Mouse (Mus musculus) adrenal gland, postnatal 36 days (tissue): ENCODE results near the gene Whrn. TPM values are rescaled to one million over a fixed set of nuclear protein-coding genes. Genes with fewer than 3 reads are reported as not detected.

Source experiments
- DNase-seq, 2 experiments: peaks; one replicate each; pipeline ENCODE4 v3.0.0; 2021; ENCODE audit warnings: mixed read lengths in 1 of 2
- total RNA-seq, 2 experiments: library from RNA; stranded (reverse); gene quantifications; 2 replicates each; pipeline ENCODE4 v1.2.3; 2021

The Whrn gene
- total RNA-seq, 2 experiments from 2014 or later = 33.5 to 59.9 TPM

DNA sequence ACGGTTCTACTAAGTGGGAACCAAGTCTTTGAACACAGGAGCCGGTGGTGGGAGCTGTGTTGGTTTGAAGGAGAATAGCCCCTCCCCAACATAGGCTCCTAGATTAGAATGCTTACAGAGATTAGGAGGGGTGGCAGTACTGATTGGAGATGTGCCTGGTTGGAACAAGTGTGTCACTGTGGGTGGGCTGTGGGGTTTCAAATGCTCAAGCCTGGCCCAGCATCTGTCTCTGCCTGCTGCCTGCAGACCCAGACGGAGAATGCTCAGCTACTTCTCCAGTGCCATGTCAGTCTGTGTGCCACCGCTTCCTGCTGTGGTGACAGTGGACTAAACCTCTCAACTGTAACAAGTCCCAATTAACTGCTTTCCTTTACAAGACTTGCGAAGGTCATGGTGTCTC lies 45.2 kb downstream of the Whrn start:
- no peak for DNase-seq

DNA sequence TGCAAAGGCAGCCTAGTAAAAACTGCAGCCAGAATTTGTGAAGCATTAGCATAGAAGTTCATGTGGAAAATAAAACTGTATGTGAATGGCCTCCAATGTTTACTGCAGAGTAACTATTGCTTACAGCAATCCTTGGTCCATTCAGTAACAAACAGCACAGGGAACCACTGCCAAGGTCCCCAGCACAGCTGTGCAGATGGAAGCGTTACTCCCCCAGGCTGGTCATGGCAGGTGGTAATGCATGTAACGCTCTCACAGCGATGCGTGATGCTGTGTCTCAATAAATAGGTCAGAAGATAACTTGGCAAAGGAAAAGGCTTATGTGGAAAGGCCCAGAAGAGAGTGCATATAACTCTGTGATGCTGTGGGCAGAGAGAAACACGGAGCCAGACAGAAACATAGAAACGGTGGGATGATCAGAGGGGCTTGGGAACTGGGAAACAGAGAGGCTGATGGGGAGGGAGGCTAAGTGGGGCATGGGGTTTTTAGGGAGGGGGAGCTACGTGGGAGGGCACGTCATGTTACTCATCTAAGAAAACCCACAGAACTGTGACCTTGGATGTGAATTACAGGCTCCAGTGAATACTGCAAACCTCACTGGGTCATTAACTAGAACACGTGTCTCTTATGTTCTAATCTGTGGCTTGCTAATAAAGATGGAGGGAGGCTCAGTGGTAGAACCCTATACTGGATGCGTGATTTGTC lies 51.3 kb downstream of the Whrn start:
- DNase-seq = no peak

DNA sequence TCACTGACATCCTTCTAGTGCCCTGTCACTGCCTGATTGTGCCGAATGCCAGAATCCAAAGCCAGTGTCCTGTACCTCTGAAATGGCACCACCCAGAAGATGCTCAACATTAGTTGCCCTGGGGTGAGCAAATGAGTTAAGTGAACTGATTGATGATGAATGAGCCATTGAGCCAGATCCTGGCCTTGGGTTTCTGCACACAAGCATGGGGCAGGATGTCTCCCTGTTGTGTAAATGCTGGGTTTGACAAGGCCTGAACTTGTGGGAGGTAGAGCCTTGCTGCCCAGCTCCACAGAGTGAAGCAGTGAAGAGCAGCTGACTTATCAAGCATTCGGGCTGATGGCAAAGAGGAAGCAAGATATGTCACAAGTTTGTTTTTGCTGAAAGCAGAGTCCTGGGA lies 52.7 kb downstream of the Whrn start:
- DNase-seq = peak; percentile 29 to 51

DNA sequence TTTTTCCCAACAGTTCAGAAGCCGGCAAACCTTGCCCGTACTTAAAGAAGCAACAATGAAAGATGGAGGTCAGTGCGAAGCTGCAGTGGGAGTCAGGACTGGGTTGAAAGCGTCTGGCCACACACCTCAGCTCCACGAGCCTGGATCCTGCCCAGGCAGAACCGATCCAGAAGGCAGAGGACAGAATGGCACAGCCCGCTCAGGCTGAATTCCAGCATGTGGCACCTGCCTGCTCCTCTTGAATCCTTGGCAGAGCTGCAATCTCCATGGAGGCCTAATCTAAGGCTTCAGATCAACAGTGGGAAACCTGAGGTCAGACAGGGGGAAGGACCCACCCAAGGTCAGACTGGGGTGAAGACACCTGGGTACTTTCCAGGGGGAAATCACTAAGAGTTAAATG lies 54.2 kb downstream of the Whrn start:
- no peak for DNase-seq

DNA sequence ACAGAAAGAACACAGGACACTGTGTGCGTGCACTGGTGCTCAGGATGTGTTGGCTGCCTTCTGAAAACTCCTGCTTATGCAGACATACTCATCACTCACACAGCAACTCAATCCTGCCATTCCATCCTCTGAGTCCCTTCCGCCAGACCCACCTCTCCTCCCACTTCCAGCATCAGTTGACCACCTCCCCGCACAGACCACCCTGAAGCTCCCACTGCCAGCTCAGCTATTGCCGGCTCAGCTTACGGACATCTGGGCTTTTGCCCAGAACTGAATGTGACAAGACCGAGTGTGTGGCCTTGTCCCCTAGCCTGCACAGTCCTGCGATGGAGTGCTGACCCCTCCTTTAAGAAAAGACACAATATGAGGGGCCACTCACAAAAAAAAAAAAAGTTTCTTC lies 55.5 kb downstream of the Whrn start:
- peak; percentile 36 to 43 for DNase-seq

DNA sequence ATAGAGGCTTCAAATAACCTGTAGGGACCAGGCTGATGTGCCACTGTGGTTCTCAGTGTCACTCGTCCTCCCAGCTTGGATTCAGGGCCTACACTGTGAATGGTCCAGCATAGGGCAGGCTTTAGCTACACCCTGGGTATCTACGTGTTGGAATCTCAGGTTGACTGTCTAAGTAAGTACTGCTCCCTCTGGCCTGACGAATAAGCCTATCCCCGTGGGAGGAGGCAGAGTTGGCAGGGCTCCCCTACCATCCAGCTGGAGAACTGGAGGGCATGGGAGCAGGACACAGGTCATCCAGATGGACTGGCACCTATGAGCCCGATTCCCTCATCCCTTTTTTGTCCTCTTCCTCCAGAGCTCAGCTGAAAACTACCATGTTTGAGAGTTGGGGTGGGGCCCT lies 57.8 kb downstream of the Whrn start:
- no peak for DNase-seq

DNA sequence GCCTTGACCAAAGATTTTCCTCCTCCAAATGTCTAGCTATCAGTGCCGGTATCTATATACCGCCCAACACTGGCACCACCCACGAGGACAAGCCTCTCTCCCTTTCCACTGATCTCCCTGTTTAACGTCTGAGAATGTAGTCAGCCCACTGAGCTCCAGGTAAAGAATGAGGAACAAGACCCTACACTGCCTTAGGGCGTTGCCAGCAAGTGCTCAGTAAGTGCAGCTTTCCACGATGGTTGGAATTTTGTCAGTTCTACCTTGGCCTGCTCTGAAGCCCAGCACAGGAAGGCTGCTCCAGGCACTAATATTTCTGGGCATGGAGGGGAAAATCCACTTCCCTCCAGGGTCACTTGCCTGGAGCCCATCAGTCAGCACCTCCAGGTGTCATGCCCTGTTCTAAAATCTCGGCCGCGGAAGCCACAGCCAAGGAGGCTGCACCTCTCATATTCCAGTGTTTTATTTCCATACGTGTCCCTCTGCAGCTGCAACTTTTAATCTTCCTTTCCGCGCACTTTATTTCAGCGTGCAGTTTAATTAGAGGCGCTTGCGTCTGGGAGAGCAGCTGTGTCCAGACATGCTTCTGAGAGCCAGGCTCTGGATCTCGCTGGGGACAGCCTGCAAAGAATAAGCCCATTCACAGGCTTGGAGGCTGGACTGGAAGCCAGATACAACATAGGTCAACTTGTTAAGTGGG lies 58.5 kb downstream of the Whrn start:
- no peak for DNase-seq

DNA sequence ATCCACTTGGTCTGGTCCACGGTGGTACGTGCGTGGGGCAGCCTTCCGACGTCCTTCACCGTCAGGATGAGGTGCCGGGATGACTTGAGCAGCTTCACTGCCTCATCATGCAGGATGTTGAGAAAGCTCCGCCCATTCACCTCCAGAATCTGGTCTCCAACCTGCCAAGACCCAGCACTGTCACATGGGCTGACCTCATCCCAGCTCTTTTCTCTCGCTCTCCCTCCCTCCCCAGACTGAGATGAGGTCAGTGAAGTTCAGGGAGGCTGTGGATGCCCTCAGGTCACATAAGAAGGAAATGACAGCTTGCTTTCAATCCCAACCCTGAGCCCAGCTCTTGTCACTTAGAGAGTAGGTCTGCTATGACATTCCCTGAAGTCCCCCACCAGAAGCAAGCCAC lies 60.4 kb downstream of the Whrn start:
- DNase-seq = no peak

DNA sequence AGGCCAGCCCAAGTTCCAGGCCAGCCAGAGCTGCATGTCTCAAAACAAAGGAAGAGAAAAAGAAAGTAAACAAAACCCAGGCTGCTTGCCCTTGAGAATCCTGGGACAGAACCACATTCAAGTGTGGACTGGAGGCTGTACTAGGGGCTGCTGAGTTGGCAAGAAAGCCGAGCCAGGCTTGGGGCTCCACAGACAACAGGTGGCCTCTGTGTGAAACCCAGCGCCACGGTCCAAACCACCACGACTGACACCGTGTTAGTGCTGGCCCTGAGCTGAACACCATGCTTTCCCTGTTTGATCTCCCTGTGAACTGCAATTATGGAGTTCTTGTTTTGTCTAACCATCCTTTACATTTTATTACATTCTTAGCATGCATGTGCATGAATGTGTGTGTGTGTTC lies 64.7 kb downstream of the Whrn start:
- DNase-seq = no peak

DNA sequence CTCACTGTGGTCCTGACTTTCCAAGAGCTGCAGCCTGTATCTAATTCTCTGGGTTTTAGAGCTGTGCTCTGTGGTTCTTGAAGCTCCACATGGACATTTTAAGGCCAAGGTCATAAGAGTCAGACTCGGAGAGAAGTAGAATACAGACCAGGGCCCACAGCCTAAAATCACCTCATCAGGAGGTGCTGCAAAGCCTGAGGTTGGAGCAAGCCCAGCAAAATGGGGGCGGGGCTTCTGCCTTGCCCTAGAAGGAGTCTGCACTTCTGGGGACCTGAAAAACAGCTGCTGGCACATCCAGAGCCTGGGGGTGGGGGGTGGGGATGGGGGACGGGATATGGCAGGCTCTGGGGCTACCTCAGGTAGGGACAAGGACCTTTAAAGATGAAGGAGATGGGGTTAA lies 65.4 kb downstream of the Whrn start:
- DNase-seq = peak; percentile 55 to 76

DNA sequence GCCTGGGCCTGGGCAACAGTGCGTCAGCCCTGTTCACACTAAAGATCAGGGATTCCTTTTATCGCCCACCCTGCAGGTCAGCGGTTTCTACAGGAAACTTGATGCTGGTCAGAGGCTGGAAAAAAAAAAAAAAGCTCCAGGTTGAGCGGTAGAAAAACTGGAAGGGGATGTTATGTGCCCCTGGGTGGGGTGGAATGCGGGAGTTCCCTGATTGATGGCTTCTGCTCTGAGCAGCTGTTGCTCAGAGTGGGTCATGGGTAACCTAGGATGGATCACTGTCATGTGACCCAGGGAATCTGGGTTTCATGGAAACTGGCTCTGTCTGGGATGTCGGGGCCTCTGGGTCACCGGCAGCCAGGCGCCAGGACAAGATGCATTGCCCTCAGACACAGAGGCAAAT lies 69.5 kb downstream of the Whrn start:
- no peak for DNase-seq

DNA sequence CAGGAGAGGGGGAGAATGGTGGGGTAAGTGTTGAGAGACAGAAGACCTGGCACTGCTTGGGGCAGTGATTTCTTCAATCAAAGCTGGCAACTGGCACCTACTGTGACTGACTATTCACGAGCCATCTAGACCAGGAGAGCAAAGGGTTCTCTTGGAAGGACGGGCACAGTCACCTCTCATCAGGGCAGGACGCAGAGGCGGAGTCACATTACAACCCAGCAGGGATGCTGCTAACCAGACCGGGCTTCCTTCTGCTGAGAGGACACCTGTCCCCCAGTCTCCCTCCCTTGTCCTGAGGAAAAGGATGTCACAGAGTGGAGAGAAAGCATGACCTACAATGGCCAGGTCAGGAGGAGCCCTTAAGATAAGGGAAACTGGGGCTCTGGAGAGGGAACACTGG lies 72.0 kb downstream of the Whrn start:
- no peak for DNase-seq

DNA sequence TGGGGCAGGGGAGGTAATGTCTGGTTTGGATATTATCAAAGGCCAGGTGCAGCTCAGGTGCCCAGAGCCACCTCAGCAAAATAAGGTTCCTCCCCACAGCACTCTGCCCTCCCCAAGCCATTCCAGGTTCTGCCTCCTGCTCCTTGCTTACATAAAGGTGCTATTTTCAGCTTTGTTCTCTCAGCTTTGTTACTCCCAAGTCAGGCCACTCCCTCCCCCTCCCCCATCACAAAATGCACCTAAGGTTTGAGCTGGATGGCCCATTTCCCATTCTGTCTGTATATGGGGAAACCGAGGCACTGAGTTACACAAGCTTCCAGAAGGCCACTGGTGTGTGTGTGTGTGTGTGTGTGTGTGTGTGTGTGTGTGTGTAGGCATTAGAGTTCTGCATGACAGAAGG lies 72.6 kb downstream of the Whrn start:
- DNase-seq = no peak

DNA sequence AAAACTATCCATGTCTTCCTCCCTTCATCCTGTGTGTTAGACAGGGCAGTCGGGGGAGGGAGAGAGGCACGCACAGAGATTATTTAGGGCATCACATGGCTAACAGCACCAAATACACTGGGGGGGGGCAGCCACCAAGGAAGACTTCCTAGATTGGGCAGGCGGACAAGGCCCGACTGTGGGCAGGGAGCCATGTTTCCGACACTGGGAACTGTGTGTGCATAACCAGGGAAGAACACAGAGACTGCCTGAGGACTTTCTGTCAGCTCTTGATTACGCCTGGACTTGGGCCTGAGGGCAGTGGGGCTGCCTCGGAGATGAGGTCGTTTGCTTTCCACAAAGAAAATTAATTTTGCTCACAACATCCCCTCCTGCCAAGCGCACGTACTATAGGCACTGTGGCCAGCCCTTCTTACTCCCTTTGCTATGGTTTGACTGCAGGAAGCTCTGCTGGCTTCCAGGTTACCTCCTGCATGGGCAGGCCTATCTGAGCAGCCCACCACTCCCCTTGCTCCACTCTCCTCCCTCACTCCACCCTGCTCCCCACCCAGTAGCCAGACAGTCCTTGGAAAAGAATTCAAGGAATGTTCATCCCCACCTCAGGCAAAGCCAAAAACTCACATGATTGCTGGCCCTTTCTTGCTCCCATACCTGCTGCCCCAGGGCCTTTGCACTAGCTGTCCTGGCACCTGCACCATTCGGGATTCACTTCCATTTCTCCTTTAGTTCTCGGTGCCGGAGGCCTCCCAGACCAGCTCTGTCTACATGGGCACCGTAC lies 75.5 kb downstream of the Whrn start:
- DNase-seq = peak in 1 of 2 experiments; percentile 60

DNA sequence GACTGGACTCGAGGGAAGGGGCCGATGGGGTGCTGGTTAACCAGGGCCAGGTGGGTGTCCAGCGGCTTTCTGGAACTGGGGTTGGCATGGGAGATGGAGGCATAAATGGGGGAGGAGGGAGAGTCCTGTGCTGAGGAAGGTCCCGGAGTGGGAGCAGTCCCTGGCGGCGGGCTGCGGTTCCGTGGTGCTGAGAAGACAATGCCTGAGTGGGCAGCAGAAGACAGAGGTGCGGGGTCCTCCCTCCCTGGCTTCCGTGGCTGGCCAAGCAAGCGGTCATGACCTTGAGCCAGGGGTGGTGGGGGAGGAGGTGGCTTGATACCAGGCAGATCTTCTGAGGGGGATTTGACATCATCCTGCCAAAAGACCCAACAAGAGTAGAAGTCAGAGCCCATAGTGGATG lies 77.5 kb downstream of the Whrn start:
- no peak for DNase-seq

DNA sequence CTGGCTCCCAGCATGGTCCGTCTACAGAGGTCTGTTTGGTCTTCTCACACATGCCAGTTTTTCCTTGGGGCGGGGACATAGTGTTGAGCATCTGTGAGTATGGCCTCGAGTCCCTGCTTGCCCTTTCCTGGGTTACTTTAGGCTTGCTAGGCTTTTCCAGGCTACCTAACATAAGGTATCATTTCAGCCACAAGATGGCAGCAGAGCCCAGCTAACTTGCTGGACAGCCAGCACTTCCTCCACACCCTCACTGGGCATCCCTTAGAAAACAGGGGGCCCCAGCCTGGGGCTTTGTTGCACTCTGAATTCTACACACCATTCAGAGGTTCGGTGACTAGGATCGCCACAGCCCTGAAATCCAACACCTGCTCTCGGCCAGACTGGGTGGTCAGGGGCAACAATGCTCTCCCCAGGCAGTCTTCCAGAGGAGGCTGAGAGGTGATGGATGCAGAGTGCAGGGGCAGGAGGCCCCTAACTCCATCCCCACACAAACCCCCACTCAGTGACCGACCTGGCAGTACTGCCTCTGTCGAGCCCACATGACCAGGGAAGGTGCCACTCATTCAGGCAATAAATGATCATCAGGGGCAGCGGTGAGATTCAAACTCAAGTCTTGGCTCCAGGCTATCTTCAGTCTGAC lies 78.4 kb downstream of the Whrn start:
- DNase-seq = peak; percentile 80 to 88

DNA sequence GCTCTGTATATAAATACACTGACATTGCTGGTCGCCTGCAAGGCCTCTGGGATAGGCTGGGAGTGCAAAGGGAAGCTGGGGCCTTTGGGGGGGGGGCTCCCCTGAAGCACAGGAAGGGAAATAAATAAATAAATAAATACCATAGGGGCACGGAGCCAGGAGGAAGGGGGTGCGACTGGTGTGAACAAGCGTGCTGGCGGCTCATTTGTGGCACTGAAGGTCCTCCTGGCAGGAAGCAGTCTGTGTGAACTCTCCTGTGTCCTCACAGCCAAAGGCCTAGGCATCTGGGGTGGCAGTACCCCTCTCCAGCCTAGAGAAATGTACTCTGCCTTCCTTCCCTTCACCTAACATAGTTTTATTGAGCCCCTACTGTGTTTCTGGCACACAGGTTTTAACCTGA lies 80.8 kb downstream of the Whrn start:
- DNase-seq = no peak

DNA sequence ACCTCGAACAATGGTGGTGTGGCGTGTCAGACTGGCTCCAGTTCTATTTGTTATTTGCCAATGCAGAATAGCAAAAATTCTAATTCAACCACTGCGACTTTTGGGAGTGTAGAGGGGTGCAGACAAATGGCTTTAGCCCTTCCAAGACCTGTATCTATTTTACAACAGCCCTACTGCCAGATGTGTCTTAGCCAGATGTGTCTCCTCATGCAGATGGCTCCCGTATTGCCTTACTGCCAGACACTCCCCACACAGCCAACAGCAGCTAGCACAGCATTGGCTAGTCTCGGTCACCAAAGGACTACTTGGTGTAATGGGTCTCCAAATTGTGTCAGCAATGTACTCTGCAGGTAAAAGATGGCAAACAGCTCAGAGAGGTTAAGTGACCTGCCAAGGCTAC lies 84.6 kb downstream of the Whrn start:
- DNase-seq = no peak

DNA sequence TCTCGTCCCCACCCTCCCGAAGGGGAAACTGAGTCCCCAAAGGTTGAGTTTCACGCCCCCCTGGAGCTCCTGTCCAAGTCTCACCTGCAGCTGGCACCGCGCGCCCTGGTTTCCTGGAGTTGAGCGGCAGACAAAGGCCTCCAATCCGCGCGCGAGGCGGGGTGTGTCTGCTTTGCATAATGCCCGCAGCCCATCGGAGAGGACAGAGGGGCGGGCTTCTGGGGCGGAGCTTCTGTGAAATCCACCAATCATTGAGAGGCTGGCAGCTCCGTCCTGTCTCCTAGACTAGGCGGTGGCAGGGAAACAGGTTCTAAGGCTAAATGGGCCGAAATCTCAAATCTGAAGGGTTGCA lies 85.2 kb downstream of the Whrn start:
- peak; percentile 96 to 97 for DNase-seq

DNA sequence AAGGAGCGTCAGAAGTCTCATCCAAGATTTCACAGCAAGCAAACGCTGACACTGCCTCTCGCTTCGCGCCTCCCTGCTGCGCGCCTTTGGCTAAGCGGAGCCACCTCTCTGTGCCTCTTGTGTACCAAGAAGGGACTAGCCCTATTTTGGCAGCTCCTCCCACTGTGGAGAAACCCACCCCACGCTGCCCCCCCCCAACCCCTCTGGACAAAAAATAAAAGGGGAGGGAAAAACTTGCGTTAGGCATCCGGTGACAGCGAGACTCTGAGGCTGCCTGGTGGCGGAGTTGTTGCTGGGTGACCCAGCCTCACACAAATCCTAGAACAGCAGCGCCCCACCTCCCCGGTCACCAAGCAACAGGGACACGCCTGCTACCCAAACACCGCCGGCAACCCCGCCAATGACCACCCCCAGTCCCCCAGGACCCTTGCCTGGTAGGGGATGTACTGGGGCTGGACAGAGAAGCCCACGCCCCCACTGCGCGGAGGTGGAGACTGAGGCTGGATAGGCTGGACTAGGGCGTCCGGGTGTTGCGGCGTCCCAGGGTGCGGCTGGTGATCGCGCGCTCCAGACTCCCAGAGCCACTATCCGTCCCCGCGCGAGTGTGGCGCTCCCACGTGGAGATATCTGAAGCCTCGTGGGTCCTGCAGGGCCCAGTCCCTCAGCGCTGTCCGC lies 85.7 kb downstream of the Whrn start:
- peak; percentile 43 to 66 for DNase-seq

DNA sequence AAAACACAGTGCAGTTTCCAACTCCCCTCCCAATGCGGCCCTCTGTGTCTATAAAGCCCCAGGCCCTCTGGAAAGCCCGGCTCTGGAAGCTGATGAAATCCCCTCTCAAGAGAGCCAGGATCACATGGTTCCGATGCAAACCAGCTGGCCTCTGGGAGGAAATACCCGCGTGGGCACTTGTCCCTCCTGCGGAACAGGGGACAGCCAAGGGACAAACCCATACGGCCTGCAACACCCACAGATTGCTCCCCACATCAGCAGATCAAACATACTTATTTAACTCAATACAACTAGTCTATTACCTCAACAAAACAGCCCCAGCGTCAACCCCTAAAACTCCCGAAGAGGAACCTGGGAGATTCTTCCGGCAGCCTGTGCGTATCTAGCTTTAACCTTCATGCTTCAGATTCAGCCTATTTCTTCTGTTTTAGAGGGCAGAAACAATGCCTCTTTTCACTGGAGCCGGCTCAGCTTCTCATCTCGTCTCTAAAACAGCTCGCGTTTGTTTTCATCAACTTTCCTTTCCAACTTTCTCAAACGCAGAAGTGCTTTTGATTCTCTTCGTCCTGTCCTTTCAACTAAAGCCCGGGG lies 86.4 kb downstream of the Whrn start:
- no peak for DNase-seq

DNA sequence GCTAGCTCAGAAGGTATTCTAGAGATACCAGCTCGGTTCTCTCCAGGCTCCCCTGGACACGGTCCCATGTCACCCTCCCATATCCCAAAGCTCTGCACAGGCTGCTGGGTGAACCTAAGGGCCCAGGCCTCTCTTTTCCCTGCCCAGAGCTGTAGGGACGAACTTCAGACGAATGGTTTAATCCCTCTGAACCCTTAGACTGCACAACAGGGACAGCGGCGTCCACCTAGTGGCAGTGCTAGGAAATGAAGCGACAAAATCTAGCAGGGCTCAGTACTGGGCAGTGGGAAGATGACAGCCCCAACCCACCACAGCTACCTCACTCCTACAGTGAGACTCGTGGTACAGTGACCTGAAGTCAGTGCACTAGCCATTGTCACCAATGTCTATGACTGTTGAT lies 87.1 kb downstream of the Whrn start:
- peak; percentile 48 to 72 for DNase-seq
